Mouse (Mus musculus): ENCODE measurements around the gene Fgg.

DNA sequence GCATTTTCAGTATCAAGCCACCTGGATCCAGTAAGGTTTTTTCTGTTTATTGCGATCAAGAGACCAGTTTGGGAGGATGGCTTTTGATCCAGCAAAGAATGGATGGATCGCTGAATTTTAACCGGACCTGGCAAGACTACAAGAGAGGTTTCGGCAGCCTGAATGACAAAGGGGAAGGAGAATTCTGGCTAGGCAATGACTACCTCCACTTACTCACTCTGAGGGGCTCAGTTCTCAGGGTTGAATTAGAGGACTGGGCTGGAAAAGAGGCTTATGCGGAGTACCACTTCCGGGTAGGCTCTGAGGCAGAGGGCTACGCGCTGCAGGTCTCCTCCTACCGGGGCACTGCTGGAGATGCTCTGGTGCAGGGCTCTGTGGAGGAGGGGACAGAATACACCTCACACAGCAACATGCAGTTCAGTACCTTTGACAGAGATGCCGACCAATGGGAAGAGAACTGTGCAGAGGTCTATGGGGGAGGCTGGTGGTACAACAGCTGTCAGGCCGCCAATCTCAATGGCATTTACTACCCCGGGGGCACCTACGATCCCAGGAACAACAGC lies 25.3 kb downstream of the Fgg start:
- TF ChIP-seq EP300 (IDR thresholded peaks at IDR 0.05; ENCODE audit: low read depth) (no peak), CTCF (IDR thresholded peaks at IDR 0.05; ENCODE audit: low read depth) (no peak)

Measured in liver, embryonic 14.5 days (tissue).